Mouse (Mus musculus) embryonic fibroblast, embryonic 13.5 days (primary cell): ENCODE data around the gene Pex6.

ENCODE experiments used
- CTCF ChIP-seq: IDR thresholded peaks from 2 replicates; pipeline ENCODE4 v1.5.1; 2011; ENCODE audit warnings: mild to moderate bottlenecking, control low read depth, low read length, moderate library complexity, borderline replicate concordance; ENCODE audit not compliant: insufficient read depth
- POLR2A ChIP-seq: IDR thresholded peaks from 2 replicates; pipeline ENCODE4 v1.6.1; 2011; ENCODE audit warnings: low read depth, mild to moderate bottlenecking, control low read depth, low read length, moderate library complexity

GRCm38 (mm10) chr17:46725273-46725672 is 14.0 kb downstream of the Pex6 start:
- no peak for TF ChIP-seq CTCF
- no peak for TF ChIP-seq POLR2A
